8 mouse cellular contexts compared by ENCODE assay signal in genomic region chr9:58487851-58488801, GRCm38 (mm10). TPM values are rescaled to one million over a fixed set of nuclear protein-coding genes. Genes with fewer than 3 reads are reported as not detected.
DNase-seq lines count a peak whose midpoint lies in the region; ATAC-seq lines count a peak whose summit lies in the region.

TSS of gene Insyn1 (plus strand) at chr9:58488603.

- peak within 1 kb of the TSS; percentile 83 for H3K9ac ChIP-seq in embryonic facial prominence, embryonic 11.5 days (replicated peaks; ENCODE audit: low read length)
- H3K9ac ChIP-seq in liver, embryonic 11.5 days (ENCODE audit: low read depth, low read length): peak within 1 kb of the TSS; percentile 48; the same call in 1 of the 2 replicates
- H3K9ac ChIP-seq in neural tube, embryonic 12.5 days: peak within 1 kb of the TSS; percentile 85

- peak; percentile 82 for DNase-seq in 3134 (ENCODE audit: extremely low read depth, insufficient read length, low spot score)
- DNase-seq in adrenal gland, adult 8-10 months: peak; percentile 13
- DNase-seq in embryonic facial prominence, embryonic 11.5 days (ENCODE audit: low spot score): peak; percentile 83
- DNase-seq in heart, adult 8-10 months (ENCODE audit: low spot score): peak; percentile 19
- peak; percentile 10 for DNase-seq in kidney, adult 9 months
- DNase-seq in liver, embryonic 11.5 days (ENCODE audit: low spot score): peak; percentile 70
- peak; percentile 48 for DNase-seq in urinary bladder, postnatal 14 days (ENCODE audit: low spot score)

- under 1% methylated on average over 82 of the region's 104 CpGs for WGBS in embryonic facial prominence, embryonic 11.5 days
- WGBS in liver, embryonic 11.5 days: 1% methylated on average over 84 of the region's 104 CpGs
- WGBS in neural tube, embryonic 12.5 days: under 1% methylated on average over 78 of the region's 104 CpGs

- peaks cover 7% of the 10 kb centered on the region for H3K4me1 ChIP-seq in embryonic facial prominence, embryonic 11.5 days (ENCODE audit: control insufficient read depth, insufficient read depth, low read length)
- peaks cover 6% of the 10 kb centered on the region; the same call in 1 of the 2 replicates for H3K4me1 ChIP-seq in liver, embryonic 11.5 days (replicated peaks; ENCODE audit: control insufficient read depth, insufficient read depth, low read length)
- peaks cover 16% of the 10 kb centered on the region for H3K4me1 ChIP-seq in neural tube, embryonic 12.5 days

- H3K4me3 ChIP-seq in embryonic facial prominence, embryonic 11.5 days (ENCODE audit: low read depth, low read length): peak within 1 kb of the TSS; percentile 67
- peak within 1 kb of the TSS; percentile 49 for H3K4me3 ChIP-seq in liver, embryonic 11.5 days (ENCODE audit: low read depth, low read length)
- peak within 1 kb of the TSS; percentile 71 for H3K4me3 ChIP-seq in neural tube, embryonic 12.5 days

- no peaks in the 10 kb centered on the region for H3K36me3 ChIP-seq in embryonic facial prominence, embryonic 11.5 days (replicated peaks; ENCODE audit: control insufficient read depth, insufficient read depth, low read depth, low read length)
- no peaks in the 10 kb centered on the region for H3K36me3 ChIP-seq in liver, embryonic 11.5 days (ENCODE audit: control insufficient read depth, insufficient read depth, low read length)
- no peaks in the 10 kb centered on the region for H3K36me3 ChIP-seq in neural tube, embryonic 12.5 days

- peaks cover 5% of the 10 kb centered on the region; the same call in 1 of the 2 replicates for H3K27me3 ChIP-seq in embryonic facial prominence, embryonic 11.5 days (ENCODE audit: control insufficient read depth, insufficient read depth, low read length)
- H3K27me3 ChIP-seq in liver, embryonic 11.5 days (replicated peaks; ENCODE audit: control insufficient read depth, insufficient read depth, low read length): peaks cover 74% of the 10 kb centered on the region
- H3K27me3 ChIP-seq in neural tube, embryonic 12.5 days (replicated peaks): peaks cover 35% of the 10 kb centered on the region

- peak within 1 kb of the TSS; percentile 99 for H3K4me2 ChIP-seq in embryonic facial prominence, embryonic 11.5 days (ENCODE audit: low read depth, low read length)
- H3K4me2 ChIP-seq in liver, embryonic 11.5 days: peak within 1 kb of the TSS; percentile 81
- H3K4me2 ChIP-seq in neural tube, embryonic 12.5 days (replicated peaks): peak within 1 kb of the TSS; percentile 98

- H3K9me3 ChIP-seq in embryonic facial prominence, embryonic 11.5 days (replicated peaks; ENCODE audit: control insufficient read depth, low read length): no peaks in the 10 kb centered on the region
- H3K9me3 ChIP-seq in liver, embryonic 11.5 days (ENCODE audit: control insufficient read depth, low read length): no peaks in the 10 kb centered on the region
- H3K9me3 ChIP-seq in neural tube, embryonic 12.5 days: no peaks in the 10 kb centered on the region

- H3K27ac ChIP-seq in embryonic facial prominence, embryonic 11.5 days (replicated peaks; ENCODE audit: low read depth, low read length): peak within 1 kb of the TSS; percentile 47; the same call in 1 of the 2 replicates
- no peak within 1 kb of the TSS for H3K27ac ChIP-seq in liver, embryonic 11.5 days (ENCODE audit: low read depth, low read length)
- H3K27ac ChIP-seq in neural tube, embryonic 12.5 days: peak within 1 kb of the TSS; percentile 64; the same call in 1 of the 2 replicates

- peak; percentile 67 for ATAC-seq in embryonic facial prominence, embryonic 11.5 days (replicated peaks; ENCODE audit: insufficient number of reproducible peaks, low FRiP score, low TSS enrichment, low read depth)
- 0 out of 2 replicates have a peak, but pooled peaks have one; percentile 36 for ATAC-seq in liver, embryonic 11.5 days (replicated peaks; ENCODE audit: low FRiP score)
- peak; percentile 63 for ATAC-seq in neural tube, embryonic 12.5 days (ENCODE audit: low FRiP score, low read depth)

RNA-seq across cellular contexts. Expression of gene Insyn1, which starts in this region (rescaled TPM):
- 10 to 100 TPM; 10.8 to 13.7 (median 12.4) TPM for total RNA-seq in adrenal gland, adult 8-10 months (2022)
- polyA plus RNA-seq in embryonic facial prominence, embryonic 11.5 days (2014; fragmentation: Nextera tagmentation; extraction: Ambion mirVana): 2.1 and 2.8 TPM in 2 replicates
- 10 to 100 TPM; 22.5 to 33.7 (median 30.9) TPM for total RNA-seq in heart, adult 8-10 months (2022)
- polyA plus RNA-seq in liver, embryonic 11.5 days (2014; fragmentation: Nextera tagmentation; extraction: Ambion mirVana): 0.30 and 0.43 TPM in 2 replicates
- 6.8 and 7.9 TPM in 2 replicates for polyA plus RNA-seq in neural tube, embryonic 12.5 days (2016; fragmentation: Nextera tagmentation; extraction: Ambion mirVana)

Comparison
In these comparisons a context has a peak if more than half of its experiments do, and no peak if none do; other contexts are left out.
1. Peak in DNase-seq, ATAC-seq, H3K4me3 ChIP-seq, H3K9ac ChIP-seq and H3K4me2 ChIP-seq in liver, embryonic 11.5 days; RNA of the gene not detected or under 1 TPM.
2. DNase-seq: peak in every context shown above with its lines; median percentile 83 in embryonic facial prominence, embryonic 11.5 days; 82 in 3134; 70 in liver, embryonic 11.5 days; 48 in urinary bladder, postnatal 14 days; 19 in heart, adult 8-10 months; 13 in adrenal gland, adult 8-10 months; 10 in kidney, adult 9 months.